Mouse (Mus musculus) B cell, adult 2 months (primary cell): ENCODE measurements around the gene Dock4.

ENCODE experiments used
- DNase-seq, 2 experiments: peaks; one replicate each; pipeline ENCODE4 v3.0.0; 2022

Dock4 gene

GRCm38 (mm10) chr12:40789379-40790361 is 343.9 kb downstream of the Dock4 start:
- no peak for DNase-seq

GRCm38 (mm10) chr12:40791221-40791620 is 345.5 kb downstream of the Dock4 start:
- no peak for DNase-seq

GRCm38 (mm10) chr12:40792184-40792650 is 346.5 kb downstream of the Dock4 start:
- DNase-seq: no peak

- no peak for DNase-seq
These were observed 348.3 kb downstream of the Dock4 start for GRCm38 (mm10) chr12:40794066-40794465.

- no peak for DNase-seq
These were observed 349.0 kb downstream of the Dock4 start for GRCm38 (mm10) chr12:40794756-40795155.

- no peak for DNase-seq
These were observed 350.0 kb downstream of the Dock4 start for GRCm38 (mm10) chr12:40795768-40796167.

- DNase-seq: no peak
These were observed 351.2 kb downstream of the Dock4 start for GRCm38 (mm10) chr12:40796813-40797491.

- no peak for DNase-seq
These were observed 352.0 kb downstream of the Dock4 start for GRCm38 (mm10) chr12:40797561-40798343.

GRCm38 (mm10) chr12:40798344-40799017 is 352.7 kb downstream of the Dock4 start:
- no peak for DNase-seq

GRCm38 (mm10) chr12:40801456-40801855 is 355.7 kb downstream of the Dock4 start:
- DNase-seq: no peak

GRCm38 (mm10) chr12:40805257-40805656 is 359.5 kb downstream of the Dock4 start:
- no peak for DNase-seq

- DNase-seq: no peak
These were observed 362.2 kb downstream of the Dock4 start for GRCm38 (mm10) chr12:40807916-40808315.

GRCm38 (mm10) chr12:40813474-40813873 is 367.7 kb downstream of the Dock4 start:
- DNase-seq: no peak

GRCm38 (mm10) chr12:40814659-40815363 is 369.1 kb downstream of the Dock4 start:
- no peak for DNase-seq

- DNase-seq: no peak
These were observed 372.4 kb downstream of the Dock4 start for GRCm38 (mm10) chr12:40818046-40818708.

- no peak for DNase-seq
These were observed 377.9 kb downstream of the Dock4 start for GRCm38 (mm10) chr12:40823631-40824030.

- DNase-seq: no peak
These were observed 378.5 kb downstream of the Dock4 start for GRCm38 (mm10) chr12:40824251-40824650.

- no peak for DNase-seq
These were observed 380.2 kb downstream of the Dock4 start for GRCm38 (mm10) chr12:40825935-40826460.

GRCm38 (mm10) chr12:40826491-40826890 is 380.7 kb downstream of the Dock4 start:
- no peak for DNase-seq

- no peak for DNase-seq
These were observed 382.3 kb downstream of the Dock4 start for GRCm38 (mm10) chr12:40828025-40828424.

- no peak for DNase-seq
These were observed 383.5 kb downstream of the Dock4 start for GRCm38 (mm10) chr12:40829269-40829668.
